Mouse (Mus musculus) v-Abl transformed pro-B cells (cell line): ENCODE results near the gene Gm11733.

Source experiments
- in situ Hi-C, 2 experiments: fragments of 400-800 bp; cut with MboI; formaldehyde crosslinking; loops; one replicate each; pipeline ENCODE4 v1.15.1; 2025; ENCODE audit not compliant: unreplicated experiment in 2 of 2

Gm11733 gene

DNA sequence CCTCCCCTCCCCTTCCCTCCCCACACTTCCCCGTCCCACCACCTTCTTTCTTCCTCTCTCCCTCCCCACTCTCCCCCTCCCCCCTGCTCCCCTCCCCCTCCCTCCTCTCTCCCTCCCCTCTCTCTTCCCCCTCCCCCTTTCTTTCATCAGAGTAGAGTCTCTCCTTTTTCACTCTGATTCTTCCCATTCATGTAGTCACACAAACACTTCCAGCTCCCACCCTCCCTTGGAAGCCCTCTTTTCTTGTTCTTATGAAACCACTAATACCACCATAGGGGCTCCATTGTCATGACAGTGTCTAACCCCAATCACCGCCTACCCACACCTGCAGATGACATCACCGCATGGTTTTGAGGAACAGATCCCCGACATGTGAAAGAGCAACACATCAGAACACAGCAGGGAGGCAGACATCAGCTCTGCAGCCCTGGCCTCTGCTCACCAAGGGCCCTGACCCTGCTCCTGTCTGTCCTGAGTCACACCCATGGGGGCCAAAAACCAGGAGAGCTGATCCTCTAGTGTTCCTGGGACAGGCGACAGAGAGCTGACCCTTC lies 7.5 kb upstream of the Gm11733 start:
- in situ Hi-C loops = no loop called here

DNA sequence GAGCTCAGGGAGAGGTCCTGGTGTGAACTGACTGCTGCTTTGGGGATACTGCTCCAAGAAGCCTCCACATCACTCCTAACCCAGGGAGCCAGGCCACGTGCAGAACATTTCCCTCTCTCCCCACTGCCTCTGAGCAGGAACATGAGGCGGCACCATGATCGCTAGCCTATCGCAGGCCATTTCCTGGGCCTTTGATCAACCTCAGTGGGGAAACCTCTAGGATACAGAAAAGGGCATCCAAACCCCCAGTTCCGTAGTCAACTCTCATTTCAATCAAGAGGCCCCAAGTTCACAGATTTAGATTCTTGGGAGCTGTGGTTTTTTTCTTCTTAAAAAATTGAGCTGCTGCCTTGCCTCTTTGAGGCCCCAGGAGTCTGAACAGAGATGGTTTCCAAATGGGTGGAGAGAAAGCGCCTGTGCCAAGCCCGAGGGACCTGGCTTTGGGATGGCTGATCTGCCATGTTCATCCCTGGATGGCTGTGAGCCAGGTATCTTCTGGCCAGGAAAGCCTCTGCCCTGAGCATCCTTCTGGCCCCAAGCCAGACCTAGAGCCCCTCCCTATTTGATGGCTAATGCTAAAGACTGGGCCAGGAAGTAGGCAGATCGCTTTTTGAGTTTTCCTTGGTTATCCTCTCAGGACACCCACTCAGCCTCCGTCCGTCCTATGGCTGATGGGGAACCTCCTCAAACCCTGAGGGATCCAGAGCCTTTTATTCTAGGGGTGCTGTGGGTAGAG lies 5.7 kb upstream of the Gm11733 start:
- in situ Hi-C loops = no loop called here

DNA sequence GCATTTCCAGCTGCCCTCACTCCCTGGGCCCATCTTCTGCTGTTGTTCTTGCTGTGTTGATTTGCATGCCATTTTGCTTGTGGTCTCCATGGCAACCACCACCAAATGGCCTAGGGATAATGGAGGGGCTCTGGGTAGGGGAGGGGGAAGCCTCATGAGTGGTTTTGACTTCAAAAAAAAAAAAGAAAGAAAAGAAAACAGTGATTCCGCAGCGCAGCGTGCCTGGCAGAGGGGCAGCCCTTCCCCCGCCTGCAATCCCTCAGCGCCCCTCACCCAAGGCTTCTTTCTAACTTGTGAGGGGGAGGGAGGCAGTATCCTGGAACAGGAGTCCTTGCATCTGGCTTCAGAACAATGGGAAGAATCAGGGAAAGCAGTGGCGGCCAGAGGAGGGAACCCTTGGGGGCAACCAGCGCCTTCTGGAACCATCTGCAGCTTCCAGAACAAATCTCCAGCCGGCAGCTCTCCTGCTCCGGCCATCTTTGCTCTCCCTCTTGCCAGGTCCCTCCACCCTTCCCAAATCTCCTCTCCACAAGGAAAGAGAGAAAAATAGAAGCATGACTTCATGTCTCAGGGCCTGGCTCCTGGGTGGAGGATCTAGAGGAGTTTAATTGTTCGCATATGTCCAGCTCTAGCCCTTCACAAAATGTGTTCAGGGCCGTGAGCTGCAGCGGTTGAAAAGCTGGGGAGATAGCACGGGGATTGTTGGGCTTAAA lies 5.0 kb upstream of the Gm11733 start:
- in situ Hi-C loops = no loop called here

DNA sequence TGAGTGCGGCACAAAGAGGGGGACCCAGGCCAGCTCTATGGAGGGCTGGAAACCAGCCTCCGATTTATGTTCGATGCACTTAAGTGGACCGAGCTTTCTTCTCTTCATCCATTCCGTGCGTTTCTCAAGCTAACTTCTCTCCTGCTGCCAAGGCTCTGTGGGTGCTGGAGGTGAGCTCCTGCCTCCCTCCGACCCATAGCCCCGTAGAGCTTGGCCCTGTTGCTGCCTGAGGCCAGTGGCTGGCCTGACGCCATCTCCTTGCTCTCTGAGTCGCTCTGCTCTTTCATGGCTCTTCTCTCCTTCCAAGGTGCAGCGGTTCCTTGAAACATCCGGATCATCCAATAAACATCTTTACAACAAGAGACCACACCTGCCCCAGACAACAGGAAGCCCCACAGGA lies 4.4 kb upstream of the Gm11733 start:
- in situ Hi-C loops = no loop called here

DNA sequence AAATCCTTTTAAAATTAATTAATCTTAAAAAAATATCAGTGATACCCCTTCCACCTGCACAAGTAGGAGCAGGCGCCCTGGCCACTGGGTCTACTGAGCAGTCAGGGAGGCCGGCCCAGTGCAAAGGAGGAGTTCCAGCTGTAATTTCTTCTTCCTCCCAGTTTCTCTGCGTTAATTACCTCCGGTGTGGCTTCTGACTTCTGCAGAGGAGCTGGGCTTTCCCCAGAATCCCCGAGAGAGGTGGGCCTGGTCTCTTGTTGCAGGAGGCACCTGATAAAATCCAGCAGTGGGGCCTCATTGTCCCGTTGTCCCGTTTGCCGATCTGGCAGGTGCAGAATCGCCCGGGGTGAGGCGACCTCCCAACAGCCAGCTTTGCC lies 1.9 kb upstream of the Gm11733 start:
- in situ Hi-C loops = no loop called here

DNA sequence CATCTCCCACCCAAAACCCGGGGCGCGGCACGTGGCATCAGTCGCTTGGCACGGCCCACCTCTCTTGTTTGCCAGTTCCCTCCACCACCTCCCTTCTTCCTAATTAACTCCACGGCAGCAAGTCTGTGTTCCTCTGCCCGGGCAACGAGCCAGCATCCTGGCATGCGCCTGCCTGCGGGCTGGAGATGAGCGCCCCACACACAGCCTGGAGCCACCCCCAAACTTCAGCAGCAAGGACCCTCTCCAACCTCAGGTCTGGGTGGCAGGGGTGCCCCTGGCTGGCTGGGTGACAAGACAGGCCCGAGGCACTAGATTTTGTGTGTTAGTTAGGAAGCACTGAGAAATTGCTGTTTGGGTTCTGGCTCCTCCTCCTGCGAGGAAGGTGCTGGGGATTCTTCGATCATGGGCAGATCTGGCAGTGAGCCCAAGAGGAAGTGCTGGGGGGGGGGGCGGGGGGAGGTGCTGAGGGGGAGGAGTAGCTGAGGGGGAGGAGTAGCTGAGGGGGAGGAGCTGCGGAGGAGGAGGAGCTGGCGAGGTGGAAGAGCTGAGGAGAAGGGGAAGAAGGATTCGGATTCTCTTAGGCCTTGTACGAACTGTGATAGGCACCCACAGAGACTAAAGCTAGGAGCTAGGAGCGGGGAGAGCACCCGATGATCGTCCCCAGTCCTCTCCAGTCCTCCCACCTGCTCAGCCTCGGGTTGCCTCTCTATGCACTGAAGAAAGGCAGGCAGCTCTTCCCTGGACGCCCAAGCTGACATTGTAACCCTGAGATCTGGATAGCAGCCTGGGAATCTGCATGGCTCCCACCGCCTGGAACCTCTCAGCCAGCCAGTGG lies 1.3 kb upstream of the Gm11733 start:
- in situ Hi-C loops = no loop called here

DNA sequence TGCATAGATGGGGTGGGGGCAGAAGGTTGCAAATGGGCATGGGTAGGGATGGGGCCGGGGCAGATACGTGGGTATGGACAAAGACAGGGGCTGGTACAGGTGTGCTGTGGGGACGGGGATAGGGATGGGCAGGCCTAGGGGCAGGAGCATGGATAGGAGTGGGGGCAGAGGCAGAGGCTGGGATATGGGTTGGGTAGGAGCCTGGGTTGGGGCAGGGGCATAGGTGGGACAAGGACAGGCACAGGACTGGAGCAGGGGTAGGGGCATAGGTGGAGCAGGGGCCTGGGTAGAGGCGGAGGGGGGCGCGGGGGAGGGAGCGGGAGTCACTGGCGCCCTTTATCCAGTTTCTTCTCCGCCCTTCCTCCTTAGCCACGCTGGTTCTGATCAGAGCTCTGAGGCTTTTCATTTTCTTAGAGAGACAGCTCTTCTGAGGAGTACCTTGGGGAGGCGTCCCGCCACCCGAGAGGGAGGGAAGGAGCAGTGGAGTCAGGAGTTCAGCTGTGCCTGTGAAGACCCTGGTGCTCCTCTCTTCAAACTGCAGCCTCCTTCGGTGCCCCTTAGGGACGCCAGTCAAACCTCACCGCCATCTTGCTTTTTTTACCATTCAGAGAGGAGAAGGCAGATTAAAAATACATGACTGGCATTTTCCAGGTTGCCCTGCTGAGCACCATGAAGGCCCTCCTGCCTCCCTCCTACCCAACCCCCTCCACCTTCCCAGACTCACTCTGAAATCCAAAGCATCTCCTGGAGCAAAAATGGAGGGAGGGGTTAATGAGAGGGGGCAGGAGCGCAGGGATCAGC lies 7.4 kb downstream of the Gm11733 start:
- in situ Hi-C loops = no loop called here

DNA sequence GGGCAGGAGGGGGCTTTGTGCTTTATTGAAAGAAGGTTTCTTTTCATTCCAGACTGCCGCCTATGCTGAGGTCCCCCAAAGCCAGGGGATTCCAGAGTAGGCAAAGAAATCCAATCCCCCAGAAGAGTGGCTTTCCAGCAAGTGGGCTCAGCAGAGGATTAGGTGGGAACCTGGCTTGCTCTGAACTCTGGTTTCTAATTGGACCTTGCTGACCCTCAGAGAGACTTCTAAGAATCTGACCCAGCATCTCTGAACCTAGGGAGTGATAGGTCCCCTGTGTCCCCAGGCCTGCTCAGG lies 8.0 kb downstream of the Gm11733 start:
- in situ Hi-C loops = no loop called here

DNA sequence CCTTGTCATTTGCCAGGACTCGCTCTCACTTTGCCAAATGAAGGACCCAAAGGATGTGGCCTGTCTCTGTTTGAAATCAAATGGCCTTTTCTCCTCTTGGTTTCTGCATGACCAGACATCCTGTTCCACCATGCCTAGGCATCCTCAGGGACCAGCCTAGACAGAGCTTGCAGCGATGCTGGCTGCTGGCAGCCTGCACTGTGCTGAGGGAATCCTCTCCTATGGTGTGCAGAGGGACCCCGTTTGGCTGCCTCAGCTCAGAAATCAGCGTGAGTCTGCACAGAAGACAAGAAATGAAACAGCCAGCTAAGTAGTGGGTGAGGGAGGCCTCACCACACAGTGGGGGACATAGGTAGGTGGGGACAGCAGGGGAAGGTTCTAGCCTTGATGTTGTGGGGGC lies 12.6 kb downstream of the Gm11733 start:
- in situ Hi-C loops = no loop called here

DNA sequence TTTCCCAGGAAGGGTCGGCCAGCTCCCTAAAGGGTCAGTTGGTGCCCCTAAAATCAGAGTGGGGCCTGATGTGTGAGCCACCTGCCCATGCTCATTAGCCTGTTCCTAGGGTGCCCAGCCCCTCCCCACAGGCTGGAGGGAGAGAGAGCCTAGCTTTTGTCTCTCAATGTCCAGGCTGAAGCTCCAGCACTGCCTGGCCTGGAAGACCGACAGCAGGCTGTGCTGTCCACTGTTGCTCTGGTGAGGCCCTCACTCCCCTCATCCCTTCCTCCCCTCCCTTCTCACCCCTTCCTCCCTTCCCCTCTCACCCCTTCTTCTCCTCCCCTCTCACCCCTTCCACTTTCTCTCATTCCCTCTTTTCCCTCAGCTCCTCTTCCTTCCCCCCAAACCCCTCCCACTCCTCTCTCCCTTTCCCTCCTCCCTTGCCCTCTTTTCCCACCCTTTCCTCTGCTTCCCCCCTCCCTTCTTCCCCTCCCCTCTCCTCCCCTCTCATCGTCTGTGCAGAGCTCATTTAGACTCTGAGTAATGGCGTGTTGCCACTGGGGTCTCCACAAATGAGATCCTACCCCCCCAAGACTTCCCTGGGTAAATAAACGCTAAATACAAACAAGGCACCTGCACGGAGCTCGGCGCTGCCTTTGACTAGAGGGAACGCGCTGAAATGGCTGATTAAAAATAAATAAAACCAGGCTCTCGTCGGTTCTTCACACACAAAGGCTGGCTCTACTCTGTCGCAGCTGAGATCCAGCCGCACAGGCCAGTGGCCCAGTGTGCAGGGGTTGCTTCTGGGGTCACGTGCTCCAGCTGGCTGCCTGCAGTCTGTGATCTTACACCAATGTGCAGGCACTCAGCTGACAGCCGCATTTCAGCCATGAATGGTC lies 13.3 kb downstream of the Gm11733 start:
- in situ Hi-C loops = no loop called here

DNA sequence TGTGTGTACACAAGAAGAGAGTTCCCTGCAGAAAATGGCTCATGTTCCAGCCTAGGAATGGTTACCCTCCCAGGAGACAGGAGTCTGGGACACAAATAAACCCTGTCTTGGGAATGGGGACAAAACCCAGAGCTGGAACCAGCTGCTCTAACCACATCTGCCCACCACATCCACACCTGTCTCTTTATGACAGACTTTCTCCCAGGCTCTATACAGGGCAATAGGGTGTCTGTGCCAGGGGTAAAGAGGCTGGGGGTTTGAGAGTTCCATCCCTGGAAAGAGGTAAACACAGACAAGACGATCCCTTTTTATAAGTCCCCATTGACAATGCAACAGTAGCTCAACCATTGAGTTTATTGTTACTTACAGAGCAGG lies 14.0 kb downstream of the Gm11733 start:
- in situ Hi-C loops = no loop called here

DNA sequence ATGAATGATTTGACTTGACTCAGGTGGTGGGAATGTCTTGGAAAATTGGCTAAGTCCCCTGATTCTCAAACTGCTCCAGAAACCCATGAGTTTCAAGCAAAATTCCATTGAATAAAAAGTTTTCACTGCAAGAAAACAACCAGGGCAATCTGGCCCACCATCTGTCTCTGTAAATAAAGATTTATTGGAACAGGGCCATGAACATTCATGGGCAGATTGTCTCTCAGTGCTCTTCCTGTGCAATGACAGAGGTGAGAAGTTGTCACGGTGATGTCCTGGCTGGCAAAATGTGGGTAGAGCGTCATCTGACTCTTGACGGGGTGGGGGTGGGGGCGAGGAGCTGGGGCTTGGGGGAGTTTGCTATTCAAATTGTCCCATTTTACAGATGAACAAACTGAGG lies 24.8 kb downstream of the Gm11733 start:
- in situ Hi-C loops = no loop called here

DNA sequence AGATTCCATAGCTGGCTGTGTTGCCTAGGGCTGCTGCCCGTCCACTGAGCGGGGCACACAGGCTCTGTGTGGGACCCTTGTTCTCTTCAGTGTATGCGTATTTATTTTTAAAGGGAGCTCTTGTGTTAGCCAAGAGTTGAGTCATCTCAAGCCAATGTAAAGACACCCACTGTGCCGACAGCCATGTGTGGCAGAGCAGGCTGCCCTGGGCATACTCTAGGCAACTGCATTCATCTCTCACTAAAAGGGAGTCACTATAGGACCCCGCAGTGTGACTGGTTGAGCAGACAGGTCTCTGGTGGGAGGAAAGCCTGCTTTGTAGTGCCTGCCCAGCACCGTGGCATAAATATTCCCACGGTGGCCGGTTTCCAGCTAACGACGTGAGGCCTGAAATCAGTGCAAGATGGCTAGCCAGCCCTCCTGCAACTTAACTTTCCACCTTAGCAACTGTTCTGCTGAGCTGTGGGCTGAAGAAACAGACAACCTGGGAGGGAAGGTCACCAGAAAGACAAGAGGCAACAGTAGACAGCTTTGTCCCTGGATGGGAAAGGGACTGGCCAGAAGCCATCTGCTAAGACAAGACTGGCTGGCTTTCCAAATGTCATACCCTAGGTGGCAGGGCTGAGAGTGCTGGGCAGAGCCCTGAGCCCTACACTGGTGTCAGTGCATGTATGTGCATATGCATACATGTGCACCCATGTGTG lies 31.7 kb downstream of the Gm11733 start:
- in situ Hi-C loops = no loop called here

DNA sequence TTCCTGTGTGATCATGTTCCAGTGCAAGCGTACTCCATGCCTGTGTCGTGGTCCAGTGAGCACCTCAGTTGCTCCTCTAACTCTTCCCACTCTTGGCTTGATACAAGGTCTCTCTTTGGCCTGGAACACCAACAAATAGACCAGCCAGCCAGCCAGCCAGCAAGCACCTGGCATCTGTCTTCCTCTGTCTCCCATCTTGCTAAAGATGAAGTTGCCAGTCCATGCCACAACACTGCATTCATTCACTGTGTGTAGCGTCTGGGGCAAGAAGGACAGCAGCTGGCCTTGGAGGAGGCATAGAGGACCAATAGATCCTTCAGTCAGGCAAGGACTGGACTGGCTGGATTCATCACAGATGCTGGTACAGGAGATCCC lies 32.2 kb downstream of the Gm11733 start:
- in situ Hi-C loops = no loop called here

DNA sequence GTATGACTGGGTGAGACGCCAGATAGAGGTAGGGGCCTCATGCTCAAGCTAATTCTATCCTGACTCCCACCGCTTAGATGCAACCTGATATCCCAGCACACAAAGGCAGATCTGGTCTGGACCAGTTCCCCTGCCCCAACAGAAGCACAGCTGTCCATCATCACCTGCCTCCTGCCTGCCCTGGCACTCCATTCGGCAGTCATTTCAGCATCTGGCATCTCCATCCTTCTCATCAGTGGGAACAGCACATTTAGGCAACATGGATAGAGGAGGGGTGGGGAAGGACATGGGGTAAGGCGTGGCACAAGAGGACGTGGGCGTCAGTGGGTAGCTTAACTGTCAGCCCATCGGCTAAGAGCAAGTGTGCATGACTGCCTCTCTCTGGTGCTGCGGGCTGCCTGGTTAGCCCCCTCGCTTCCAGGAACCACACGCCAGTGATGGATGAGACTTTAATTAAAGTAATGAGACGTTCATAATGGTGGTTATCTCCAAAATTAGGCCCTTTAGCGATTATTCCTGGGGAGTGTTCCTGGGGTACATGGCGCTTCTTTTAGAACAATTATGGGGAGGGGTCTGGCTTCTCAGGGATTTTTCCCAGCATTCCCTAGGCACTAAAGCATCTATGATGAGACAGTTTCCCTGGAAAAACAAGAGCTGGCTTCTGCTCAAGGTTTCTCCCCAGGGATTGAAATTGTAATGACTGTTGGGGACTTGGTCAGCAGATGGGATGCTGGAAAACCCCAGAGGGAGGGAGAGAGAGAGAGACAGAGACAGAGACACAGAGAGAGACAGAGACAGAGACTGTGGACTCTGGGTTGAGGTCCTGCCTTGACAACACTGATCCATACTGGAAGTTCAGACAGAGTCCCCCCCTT lies 38.0 kb downstream of the Gm11733 start:
- in situ Hi-C loops = no loop called here

DNA sequence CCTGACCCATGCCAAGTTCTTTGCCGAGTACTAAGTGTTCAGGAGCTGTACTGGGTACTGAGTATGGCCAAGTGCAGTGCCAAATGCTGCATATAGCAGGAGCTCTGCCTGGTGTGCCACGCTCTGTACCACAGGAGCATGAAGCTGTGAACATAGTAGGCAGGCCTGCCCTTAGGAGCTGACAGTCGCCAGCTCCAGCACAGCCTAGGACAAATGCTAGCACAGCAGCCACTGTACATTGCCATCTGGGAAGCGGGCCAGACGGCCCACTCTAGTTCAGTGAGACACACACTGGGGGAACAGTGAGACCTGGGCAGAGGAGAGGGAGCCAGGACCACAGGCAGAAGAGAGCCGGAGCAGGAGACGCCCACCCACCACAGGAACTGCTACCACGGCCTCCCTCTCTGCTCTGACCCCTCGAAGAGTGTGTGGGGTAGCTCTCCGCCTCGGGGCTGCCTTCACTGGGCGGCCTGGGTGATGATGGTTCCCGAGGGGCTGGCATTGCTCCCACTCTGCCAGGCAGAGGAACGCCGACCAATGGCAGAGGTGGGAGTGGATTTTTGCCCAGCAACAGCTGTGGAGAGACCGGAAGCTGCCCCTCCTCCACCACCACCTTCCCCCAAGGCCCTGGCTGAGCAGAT lies 38.8 kb downstream of the Gm11733 start:
- in situ Hi-C loops = no loop called here

DNA sequence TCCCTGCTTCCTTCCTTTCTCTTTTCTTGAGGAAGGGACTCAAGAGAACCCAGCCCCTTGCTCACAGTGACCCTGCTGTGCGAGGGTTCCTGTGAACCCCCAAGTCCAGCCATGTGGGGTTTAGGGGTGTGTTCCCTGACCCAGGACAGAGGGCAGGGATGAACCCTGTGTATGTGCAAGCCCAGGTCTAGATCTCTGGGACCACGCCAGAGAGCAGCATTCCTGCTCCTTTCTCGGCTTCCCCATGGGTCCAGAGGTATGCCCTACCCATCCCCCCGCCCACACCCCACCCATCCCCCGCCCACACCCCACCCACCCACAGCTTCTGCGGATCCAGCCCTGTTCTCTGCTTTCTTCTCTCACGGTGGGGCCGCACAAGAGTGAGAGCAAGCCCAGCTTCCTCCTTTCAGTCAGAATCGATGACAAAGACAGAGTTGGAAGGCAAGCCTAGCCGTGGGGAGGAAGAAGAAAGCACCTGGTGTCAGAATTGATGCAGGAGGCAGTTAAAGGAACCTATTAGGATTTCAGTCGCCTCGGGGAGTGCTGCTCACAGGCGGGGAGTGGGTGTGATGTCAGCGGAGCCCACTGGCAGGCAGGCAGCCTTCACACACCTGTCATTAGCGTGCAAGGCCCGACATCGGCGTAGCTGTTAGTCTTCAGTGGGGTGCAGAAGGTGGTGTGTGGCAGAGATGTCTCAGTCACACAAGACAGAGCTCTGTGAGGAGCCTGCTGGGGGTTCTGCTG lies 41.6 kb downstream of the Gm11733 start:
- in situ Hi-C loops = no loop called here
